Mouse (Mus musculus) cortical plate, adult 2 months (tissue): ENCODE data around the gene Gm10134. TPM values are rescaled to one million over a fixed set of nuclear protein-coding genes. Genes with fewer than 3 reads are reported as not detected.
A peak's percentile ranks its signal among the peaks of the same experiment; 100 is the strongest.

Source experiments
- H3K27ac ChIP-seq: fragments of 200-500 bp; 2 replicates; pipeline ENCODE4 v1.5.1; 2012; ENCODE audit warnings: low read length, control low read depth, inconsistent platforms; ENCODE audit not compliant: insufficient read depth
- H3K4me1 ChIP-seq: fragments of 200-500 bp; 2 replicates; pipeline ENCODE4 v1.6.1; 2011; ENCODE audit warnings: low read length; ENCODE audit not compliant: control insufficient read depth, insufficient read depth
- H3K4me3 ChIP-seq: fragments of 200-500 bp; 2 replicates; pipeline ENCODE4 v1.5.1; 2011; ENCODE audit warnings: mild to moderate bottlenecking, low read length, control low read depth; ENCODE audit not compliant: insufficient read depth
- CTCF ChIP-seq: fragments of 200-500 bp; IDR thresholded peaks from 2 replicates; pipeline ENCODE4 v1.5.1; 2011; ENCODE audit warnings: mild to moderate bottlenecking, control low read depth, low read length; ENCODE audit not compliant: insufficient read depth; ENCODE audit errors: extremely low read depth
- POLR2A ChIP-seq: fragments of 200-500 bp; IDR thresholded peaks from 2 replicates; pipeline ENCODE4 v1.6.1; 2011; ENCODE audit warnings: mild to moderate bottlenecking, low read length, control low read depth; ENCODE audit not compliant: insufficient read depth; ENCODE audit errors: extremely low read depth
- polyA plus RNA-seq: library from polyadenylated mRNA; depleted of rRNA; stranded (reverse); fragments of >200 nt; gene quantifications from 2 replicates; pipeline ENCODE4 v1.2.3, GENCODE M21; 2012

Gene Gm10134
- polyA plus RNA-seq, 1 experiment: 0.79 TPM

GRCm38 (mm10) chr2:28522166-28522565, 16.3 kb downstream of the Gm10134 start:
- Histone ChIP-seq H3K4me3 (no peak overlapping the region), H3K27ac (peak overlapping the region; percentile 96), H3K4me1 (peaks cover 30% of the 10 kb centered on the region)
- TF ChIP-seq POLR2A (no peak), CTCF (no peak)

DNA sequence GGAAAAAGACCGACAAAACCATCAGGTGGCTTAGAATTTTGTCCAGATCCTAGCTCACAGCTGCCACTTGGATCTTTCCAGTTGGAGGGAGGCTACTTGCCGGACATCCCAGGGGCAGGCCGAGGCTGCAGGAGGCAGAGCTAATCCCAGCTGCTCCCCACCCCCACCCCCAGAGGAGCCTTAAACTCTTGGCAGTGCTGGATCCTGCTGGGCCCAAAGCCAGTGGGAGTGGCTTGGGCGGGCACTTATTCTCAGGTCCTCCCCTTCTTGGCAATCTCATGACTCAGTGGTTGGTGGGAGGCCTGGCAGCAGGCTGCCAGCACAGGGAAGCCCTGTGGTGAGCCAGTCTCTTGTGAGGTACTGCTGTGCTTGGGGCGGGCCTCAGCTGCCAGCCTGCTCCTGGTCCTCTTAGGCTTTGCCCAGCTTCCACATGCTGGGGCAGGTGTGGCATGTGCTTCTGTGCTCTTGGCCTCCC, 17.8 kb downstream of the Gm10134 start:
- peaks cover 24% of the 10 kb centered on the region for H3K4me1 ChIP-seq
- TF ChIP-seq POLR2A: no peak
- TF ChIP-seq CTCF: no peak
- H3K4me3 ChIP-seq: no peak overlapping the region
- H3K27ac ChIP-seq: peak overlapping the region; percentile 91

GRCm38 (mm10) chr2:28524406-28524805, 18.5 kb downstream of the Gm10134 start:
- TF ChIP-seq CTCF (no peak), POLR2A (no peak)
- H3K27ac ChIP-seq: peak overlapping the region; percentile 91
- H3K4me3 ChIP-seq: no peak overlapping the region
- peaks cover 21% of the 10 kb centered on the region for H3K4me1 ChIP-seq

GRCm38 (mm10) chr2:28525219-28525942, 19.5 kb downstream of the Gm10134 start:
- Histone ChIP-seq H3K27ac (peak overlapping the region; percentile 91), H3K4me3 (no peak overlapping the region), H3K4me1 (peaks cover 22% of the 10 kb centered on the region)
- TF ChIP-seq CTCF (no peak), POLR2A (0 out of 2 replicates have a peak, but pooled peaks have one; percentile 19)

GRCm38 (mm10) chr2:28525943-28526876, 20.3 kb downstream of the Gm10134 start:
- no peak for TF ChIP-seq POLR2A
- 0 out of 2 replicates have a peak, but pooled peaks have one; percentile 15 for TF ChIP-seq CTCF
- H3K4me3 ChIP-seq: no peak overlapping the region
- H3K4me1 ChIP-seq: peaks cover 19% of the 10 kb centered on the region
- H3K27ac ChIP-seq: peak overlapping the region; percentile 85

DNA sequence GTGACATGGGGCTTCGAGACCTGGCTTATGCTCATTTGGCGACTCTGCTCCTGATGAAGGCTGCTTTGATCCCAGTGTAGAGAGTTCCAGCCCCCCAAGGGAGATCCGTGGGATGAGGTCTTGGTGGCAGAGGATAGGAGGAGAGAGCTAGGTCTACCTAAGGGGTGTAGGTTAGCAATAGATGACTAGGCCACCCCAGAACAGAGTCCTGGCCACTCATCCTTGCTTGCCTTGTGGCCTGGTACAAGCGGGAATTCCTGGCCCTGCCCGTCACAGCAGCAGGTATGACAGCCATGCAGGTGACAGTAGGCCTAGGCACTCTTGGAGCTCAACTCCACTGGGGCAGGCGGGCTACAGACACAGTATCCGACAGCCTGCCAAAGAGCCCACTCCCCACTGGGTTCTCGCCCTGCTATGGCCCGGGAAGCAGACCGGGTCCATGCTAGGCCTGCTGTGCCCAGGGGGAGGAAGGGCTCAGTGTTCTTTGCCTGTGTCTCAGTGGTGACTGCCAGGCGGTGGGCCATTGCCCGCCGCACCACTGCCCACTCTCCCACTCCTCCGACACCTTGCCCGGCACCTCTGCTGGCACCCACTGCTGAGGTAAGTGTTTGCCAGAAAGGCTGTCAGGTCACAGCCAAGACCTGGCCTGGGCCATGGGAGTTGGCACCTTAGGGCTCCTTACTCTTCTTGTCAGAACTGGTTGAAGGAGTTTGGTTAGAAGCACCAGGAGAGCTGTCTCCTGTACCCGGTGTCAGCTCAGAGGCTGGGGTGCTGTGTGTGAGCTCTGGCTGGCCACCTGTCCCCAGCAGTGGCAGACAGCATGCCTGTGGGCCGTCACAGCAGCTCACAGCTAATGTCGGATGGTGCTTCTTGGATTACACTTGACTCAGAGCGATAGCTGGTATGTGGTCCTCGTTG, 21.8 kb downstream of the Gm10134 start:
- Histone ChIP-seq H3K4me1 (peaks cover 14% of the 10 kb centered on the region), H3K27ac (no peak overlapping the region), H3K4me3 (no peak overlapping the region)
- no peak for TF ChIP-seq POLR2A
- TF ChIP-seq CTCF: no peak

- no peak overlapping the region for H3K4me3 ChIP-seq
- H3K27ac ChIP-seq: no peak overlapping the region
- peaks cover 17% of the 10 kb centered on the region for H3K4me1 ChIP-seq
- no peak for TF ChIP-seq CTCF
- no peak for TF ChIP-seq POLR2A
Measured at GRCm38 (mm10) chr2:28528354-28528730, 22.4 kb downstream of the Gm10134 start.

GRCm38 (mm10) chr2:28529856-28530255, 24.0 kb downstream of the Gm10134 start:
- Histone ChIP-seq H3K27ac (no peak overlapping the region), H3K4me1 (peaks cover 13% of the 10 kb centered on the region), H3K4me3 (no peak overlapping the region)
- TF ChIP-seq POLR2A (no peak), CTCF (no peak)

GRCm38 (mm10) chr2:28530311-28530710, 24.4 kb downstream of the Gm10134 start:
- Histone ChIP-seq H3K27ac (no peak overlapping the region), H3K4me1 (peaks cover 16% of the 10 kb centered on the region), H3K4me3 (no peak overlapping the region)
- no peak for TF ChIP-seq POLR2A
